Mouse (Mus musculus) midbrain, embryonic 14.5 days (tissue): Measurements from ENCODE around the gene Prr12. TPM values are rescaled to one million over a fixed set of nuclear protein-coding genes. Genes with fewer than 3 reads are reported as not detected.

Source experiments
- ATAC-seq: fragments of 200-750 bp; cut with Nextera tagmentation; 2 replicates; pipeline ENCODE4 v1.8.0; 2017; ENCODE audit warnings: moderate number of reproducible peaks, moderate library complexity; ENCODE audit not compliant: low FRiP score, low TSS enrichment
- DNase-seq: peaks from one replicate; pipeline ENCODE4 v3.0.0-alpha.2; 2015
- H3K27ac ChIP-seq: fragments of 300-500 bp; sonication (generic); replicated peaks from 2 replicates; pipeline ENCODE4 v1.5.1; 2014; ENCODE audit warnings: mild to moderate bottlenecking, low read depth, low read length, moderate library complexity
- H3K27me3 ChIP-seq: fragments of 300-500 bp; sonication (generic); 2 replicates; pipeline ENCODE4 v1.6.1; 2014; ENCODE audit warnings: low read length, control low read depth, mixed read lengths; ENCODE audit not compliant: control insufficient read depth, insufficient read depth
- H3K36me3 ChIP-seq: fragments of 300-500 bp; sonication (generic); 2 replicates; pipeline ENCODE4 v1.6.1; 2014; ENCODE audit warnings: low read length, control low read depth; ENCODE audit not compliant: control insufficient read depth, insufficient read depth
- H3K4me1 ChIP-seq: fragments of 300-500 bp; sonication (generic); 2 replicates; pipeline ENCODE4 v1.6.1; 2014; ENCODE audit warnings: mild to moderate bottlenecking, antibody characterized with exemption, low read length, control low read depth; ENCODE audit not compliant: control insufficient read depth, insufficient read depth
- H3K4me2 ChIP-seq: fragments of 300-500 bp; sonication (generic); 2 replicates; pipeline ENCODE4 v1.6.1; 2014; ENCODE audit warnings: mild to moderate bottlenecking, low read length, moderate library complexity
- H3K4me3 ChIP-seq: fragments of 300-500 bp; sonication (generic); replicated peaks from 2 replicates; pipeline ENCODE4 v1.5.1; 2014; ENCODE audit warnings: low read depth, low read length
- H3K9ac ChIP-seq: fragments of 300-500 bp; sonication (generic); replicated peaks from 2 replicates; pipeline ENCODE4 v1.6.1; 2014; ENCODE audit warnings: mild to moderate bottlenecking, low read length, moderate library complexity
- H3K9me3 ChIP-seq: fragments of 300-500 bp; sonication (generic); 2 replicates; pipeline ENCODE4 v1.6.1; 2016; ENCODE audit warnings: low read length, control low read depth, mixed read lengths; ENCODE audit not compliant: control insufficient read depth
- WGBS: fragments of 180-500 bp; shearing (Covaris S2); extraction: QIAGEN DNeasy Blood & Tissue Kit; methylation state at CpG from one replicate; pipeline ENCODE4 v1.1.7; 2014; 5-methylcytosine and 5-hydroxymethylcytosine counted together
- polyA plus RNA-seq: library from polyadenylated mRNA; unstranded; fragments of >200 nt; fragmentation: Nextera tagmentation; extraction: Ambion mirVana; gene quantifications from 2 replicates; pipeline ENCODE4 v1.2.1, GENCODE M21; 2014

Gene Prr12
- polyA plus RNA-seq, 1 experiment from 2014 or later = 21.4 TPM

DNA sequence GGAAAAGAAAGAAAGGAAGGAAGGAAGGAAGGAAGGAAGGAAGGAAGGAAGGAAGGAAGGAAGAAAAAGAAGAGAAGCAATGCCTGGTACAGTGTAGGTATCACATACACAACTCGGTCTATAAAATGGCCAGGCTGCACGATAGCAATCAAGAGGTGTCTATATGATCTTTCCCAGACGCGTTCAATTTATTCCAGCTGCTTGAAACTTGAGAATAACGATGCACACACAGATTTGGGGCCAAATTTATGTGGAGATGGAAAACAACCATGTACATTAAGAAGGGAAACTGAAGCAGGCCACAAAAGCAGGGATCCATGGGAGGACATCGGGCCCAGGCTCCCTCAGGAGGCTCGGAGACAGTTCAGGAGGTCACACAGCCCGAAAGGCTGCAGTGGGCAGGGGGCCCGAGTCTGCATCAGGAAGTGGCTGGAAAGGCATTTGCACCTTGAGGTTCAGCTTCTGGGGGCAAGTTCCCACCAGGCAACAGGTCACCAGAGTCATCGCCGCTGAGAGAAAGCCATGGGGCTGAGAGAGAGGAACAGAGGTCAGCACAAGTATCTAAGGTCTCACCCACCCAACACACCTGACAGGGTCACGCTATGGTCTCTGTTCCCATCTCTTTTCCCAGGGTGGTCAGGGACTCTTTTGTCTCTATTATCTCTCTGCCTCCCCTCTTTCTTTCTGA lies 40.3 kb upstream of the Prr12 start:
- H3K4me2 ChIP-seq = no peak overlapping the region
- DNase-seq = no peak
- H3K9ac ChIP-seq = no peak overlapping the region
- H3K9me3 ChIP-seq = no peaks in the 10 kb centered on the region
- H3K36me3 ChIP-seq = no peaks in the 10 kb centered on the region
- 70% methylated on average over 12 of the region's 12 CpGs for WGBS
- no peak overlapping the region for H3K27ac ChIP-seq
- no peaks in the 10 kb centered on the region for H3K27me3 ChIP-seq
- 0 out of 2 replicates have a peak, but pooled peaks cover 3% of the 10 kb centered on the region for H3K4me1 ChIP-seq
- no peak for ATAC-seq
- no peak overlapping the region for H3K4me3 ChIP-seq

DNA sequence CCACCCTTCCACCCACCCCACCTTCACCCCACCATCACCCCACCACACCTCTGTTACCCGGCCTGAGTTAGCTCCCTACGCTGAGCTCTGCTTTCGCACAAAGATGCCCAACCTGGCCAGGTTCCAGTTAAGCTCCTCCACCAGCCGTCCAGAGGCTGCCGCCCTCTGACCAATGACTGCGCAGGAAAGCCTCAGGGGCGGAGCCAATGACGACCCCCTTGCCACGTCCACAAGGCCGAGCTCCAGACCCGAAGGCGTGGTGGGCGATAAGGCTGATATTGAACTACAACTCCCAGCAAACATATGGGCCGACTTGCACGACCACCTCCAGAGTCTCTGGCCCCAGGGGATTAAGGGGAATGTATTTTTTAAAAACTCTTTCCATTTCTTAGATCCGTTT lies 39.4 kb upstream of the Prr12 start, which contains the start of gene Rcn3:
TSS of gene Rcn3 (minus strand) at position 174 of the 400 bp plus-strand sequence.
- Histone ChIP-seq H3K9ac (peak within 1 kb of the TSS; percentile 45), H3K36me3 (no peaks in the 10 kb centered on the region), H3K27me3 (no peaks in the 10 kb centered on the region), H3K27ac (no peak within 1 kb of the TSS), H3K9me3 (no peaks in the 10 kb centered on the region), H3K4me2 (peak within 1 kb of the TSS; percentile 64), H3K4me1 (0 out of 2 replicates have a peak, but pooled peaks cover 3% of the 10 kb centered on the region), H3K4me3 (peak within 1 kb of the TSS; percentile 39)
- DNase-seq = peak; percentile 92
- WGBS = under 1% methylated on average over 16 of the region's 16 CpGs
- peak; percentile 93 for ATAC-seq

DNA sequence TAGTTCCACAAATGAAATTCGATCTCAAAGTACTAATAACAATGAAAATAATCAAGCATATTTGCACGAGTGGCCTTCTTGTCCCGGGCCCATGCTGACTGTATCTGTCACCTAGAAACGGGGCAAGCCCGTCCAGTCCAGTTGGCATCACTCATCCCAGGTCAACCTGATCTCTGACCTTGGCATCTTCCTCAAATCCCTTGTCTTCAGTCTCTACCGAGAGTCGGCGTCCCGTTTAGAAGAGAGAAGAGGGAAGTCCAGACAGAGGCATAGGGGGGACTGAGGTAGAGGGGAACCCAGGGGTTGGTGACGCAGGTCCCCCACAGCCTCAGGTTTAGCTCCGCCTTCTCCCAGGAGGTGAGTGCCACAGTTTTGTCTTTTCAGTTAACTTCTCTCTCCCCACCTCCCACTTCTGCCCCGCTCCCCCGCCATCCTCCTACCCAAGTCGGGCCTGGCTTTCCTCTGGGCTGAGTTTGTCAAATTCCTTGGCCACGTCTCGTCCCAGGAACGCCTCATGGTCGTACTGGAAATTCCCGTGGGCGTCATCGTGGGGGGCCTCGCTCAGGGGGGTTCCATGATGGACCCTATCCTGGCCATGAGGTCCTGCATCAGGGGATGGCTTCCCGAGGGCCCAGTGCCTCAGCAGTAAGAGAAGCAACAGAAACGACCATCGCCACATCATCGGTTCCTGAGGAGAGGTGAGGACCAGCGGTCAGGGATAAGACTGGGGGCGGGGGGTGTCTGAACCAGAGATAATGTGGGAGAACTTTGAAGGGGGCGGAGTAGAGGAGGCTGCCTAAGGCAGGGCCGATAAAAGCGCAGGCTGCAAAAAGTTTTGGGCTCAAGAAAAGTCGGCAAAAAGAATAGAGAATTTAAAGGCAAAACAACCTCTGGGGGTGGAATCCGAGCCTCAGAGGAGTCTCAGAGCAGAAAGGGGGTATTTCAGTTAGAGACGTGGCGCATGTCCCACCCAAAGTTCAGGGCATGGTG lies 38.6 kb upstream of the Prr12 start:
- 0 out of 2 replicates have a peak, but pooled peaks cover 3% of the 10 kb centered on the region for H3K4me1 ChIP-seq
- ATAC-seq (0 out of 2 replicates have a peak, but pooled peaks have one; percentile 14), DNase-seq (peak; percentile 19)
- peak overlapping the region; percentile 64 for H3K4me2 ChIP-seq
- WGBS = 17% methylated on average over 35 of the region's 35 CpGs
- H3K36me3 ChIP-seq = peaks cover 4% of the 10 kb centered on the region
- peak overlapping the region; percentile 39 for H3K4me3 ChIP-seq
- H3K9ac ChIP-seq = peak overlapping the region; percentile 45
- H3K9me3 ChIP-seq = no peaks in the 10 kb centered on the region
- H3K27ac ChIP-seq = no peak overlapping the region
- H3K27me3 ChIP-seq = no peaks in the 10 kb centered on the region

DNA sequence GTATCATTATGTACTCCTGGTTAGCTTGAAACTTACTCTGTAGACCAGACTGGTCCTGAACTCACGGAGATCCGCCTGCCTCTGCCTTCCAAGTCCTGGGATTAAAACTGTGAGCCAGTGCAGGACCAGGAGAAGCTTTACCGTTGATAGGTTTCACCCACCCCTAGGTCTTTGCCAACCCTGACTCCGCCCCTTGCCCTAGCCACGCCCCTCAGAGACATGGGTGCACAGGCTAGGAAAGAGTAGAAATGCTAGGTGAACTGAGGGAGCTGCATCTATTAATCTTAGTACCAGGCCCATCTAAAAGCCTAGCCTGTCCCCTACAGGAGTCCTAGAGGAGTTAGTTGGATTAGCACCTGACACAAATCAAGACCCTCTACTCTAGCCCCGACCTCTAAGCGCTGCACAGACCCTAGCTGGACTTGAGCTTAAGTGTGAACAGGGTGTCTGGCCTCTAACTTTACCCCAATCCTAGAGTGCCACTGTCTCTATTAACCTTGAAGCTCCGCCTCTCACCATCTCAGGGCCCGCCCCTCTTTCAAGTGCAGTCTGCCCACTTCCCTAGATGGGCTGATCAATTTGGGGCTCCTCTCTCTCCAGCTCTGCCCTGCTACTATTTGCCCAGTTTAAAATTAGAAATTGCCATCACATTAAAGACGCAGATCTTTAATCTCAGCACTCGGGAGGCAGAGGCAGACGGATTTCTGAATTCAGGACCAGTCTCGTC lies 37.7 kb upstream of the Prr12 start:
- peaks cover 7% of the 10 kb centered on the region for H3K36me3 ChIP-seq
- 83% methylated on average over 13 of the region's 13 CpGs for WGBS
- 0 out of 2 replicates have a peak, but pooled peaks cover 3% of the 10 kb centered on the region for H3K4me1 ChIP-seq
- no peaks in the 10 kb centered on the region for H3K9me3 ChIP-seq
- H3K27me3 ChIP-seq = no peaks in the 10 kb centered on the region
- H3K27ac ChIP-seq = no peak overlapping the region
- ATAC-seq = no peak
- no peak overlapping the region for H3K4me3 ChIP-seq
- no peak overlapping the region for H3K4me2 ChIP-seq
- DNase-seq = no peak
- H3K9ac ChIP-seq = no peak overlapping the region; the same call in 1 of the 2 replicates

DNA sequence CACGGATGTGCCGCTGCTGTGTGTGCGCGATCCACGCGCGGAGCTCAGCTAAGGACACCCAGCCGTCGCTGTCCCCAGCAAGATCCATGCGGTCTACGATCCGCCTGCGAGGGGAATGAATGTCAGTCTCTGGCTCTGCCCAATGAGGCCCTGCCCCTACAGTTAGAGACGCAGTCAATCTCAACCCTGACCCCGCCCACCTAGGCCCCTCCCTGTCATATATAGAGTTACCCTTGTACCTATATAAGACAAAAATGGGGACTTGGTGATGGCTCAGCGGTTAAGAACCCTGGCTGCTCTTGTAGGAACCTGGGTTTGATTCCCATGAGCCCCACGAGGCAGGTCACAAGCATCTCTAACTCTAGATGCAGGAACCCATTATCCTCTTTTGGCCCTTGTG lies 35.9 kb upstream of the Prr12 start:
- Histone ChIP-seq H3K4me3 (no peak overlapping the region), H3K4me2 (no peak overlapping the region), H3K9me3 (no peaks in the 10 kb centered on the region), H3K27ac (no peak overlapping the region), H3K9ac (no peak overlapping the region), H3K27me3 (no peaks in the 10 kb centered on the region), H3K36me3 (peaks cover 7% of the 10 kb centered on the region), H3K4me1 (0 out of 2 replicates have a peak, but pooled peaks cover 3% of the 10 kb centered on the region)
- ATAC-seq = no peak
- WGBS = 94% methylated on average over 17 of the region's 17 CpGs
- DNase-seq = no peak

DNA sequence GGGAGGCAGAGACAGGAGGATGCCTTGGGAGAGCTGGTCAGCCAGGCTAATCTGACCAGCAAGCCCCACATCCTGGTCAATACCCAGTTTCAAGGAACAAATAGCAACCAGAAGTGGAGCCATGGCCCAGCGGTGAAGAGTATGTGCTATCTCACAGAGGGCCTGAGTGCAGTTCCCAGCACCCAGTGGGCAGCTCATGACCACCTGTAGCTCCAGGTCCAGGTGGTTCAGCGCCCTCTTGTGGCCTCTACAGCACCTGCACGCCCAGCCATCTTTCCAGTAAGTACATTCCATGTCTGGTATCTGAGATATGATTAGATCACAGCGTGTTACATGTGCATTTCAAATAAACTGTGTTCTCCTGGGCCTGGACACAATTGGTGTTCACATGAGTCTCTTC lies 33.4 kb upstream of the Prr12 start:
- no peaks in the 10 kb centered on the region for H3K4me1 ChIP-seq
- H3K27me3 ChIP-seq = no peaks in the 10 kb centered on the region
- no peak overlapping the region for H3K4me3 ChIP-seq
- 81% methylated on average over 4 of the region's 4 CpGs for WGBS
- no peak overlapping the region for H3K4me2 ChIP-seq
- no peaks in the 10 kb centered on the region for H3K9me3 ChIP-seq
- peaks cover 7% of the 10 kb centered on the region for H3K36me3 ChIP-seq
- DNase-seq = no peak
- no peak for ATAC-seq
- no peak overlapping the region for H3K9ac ChIP-seq
- no peak overlapping the region for H3K27ac ChIP-seq

DNA sequence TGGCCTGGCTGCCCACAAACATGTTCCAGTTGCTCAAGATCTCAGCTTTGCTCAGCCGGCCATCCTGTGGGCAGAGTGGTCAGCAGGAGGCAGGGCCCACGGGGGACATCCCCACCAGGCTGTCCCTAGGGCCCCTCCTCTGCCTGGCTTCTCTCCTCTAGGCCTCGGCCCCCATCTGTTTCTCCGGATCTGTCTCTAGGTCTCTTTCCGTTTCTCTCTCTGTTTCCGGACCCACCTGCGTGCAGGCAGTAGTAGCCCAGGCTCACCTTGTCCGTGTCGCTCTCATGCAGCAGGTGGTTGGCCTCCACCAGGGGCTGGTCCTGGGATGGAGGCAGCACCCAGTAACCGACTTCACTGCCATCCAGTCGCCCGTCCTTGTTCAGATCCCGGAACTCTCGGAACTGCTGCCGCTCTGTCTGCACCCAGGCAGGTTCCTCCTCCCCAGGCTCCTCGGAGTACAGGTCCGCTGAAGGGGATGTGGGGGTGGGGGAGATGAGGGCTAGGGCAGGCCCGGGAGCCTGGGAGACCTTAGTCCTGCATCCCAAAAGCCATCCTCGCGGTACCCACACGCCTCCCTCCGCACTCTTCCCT lies 30.7 kb upstream of the Prr12 start:
- Histone ChIP-seq H3K36me3 (peaks cover 7% of the 10 kb centered on the region), H3K27ac (0 out of 2 replicates have a peak overlapping the region, but pooled peaks have one; percentile 49), H3K9me3 (no peaks in the 10 kb centered on the region), H3K27me3 (no peaks in the 10 kb centered on the region), H3K9ac (no peak overlapping the region), H3K4me3 (no peak overlapping the region), H3K4me1 (no peaks in the 10 kb centered on the region), H3K4me2 (no peak overlapping the region)
- WGBS = 89% methylated on average over 22 of the region's 22 CpGs
- no peak for DNase-seq
- ATAC-seq = no peak
